Mouse (Mus musculus): ENCODE measurements around the gene Gm156.
A peak's percentile ranks its signal among the peaks of the same experiment; 100 is the strongest.
"Not testable (repeated sequence)": the region's sequence is repeated elsewhere in the genome, so short reads cannot be mapped to it uniquely, and the experiment has no call there.

Gene Gm156

GRCm38 (mm10) chr6:129784170-129784569 lies at the start of gene Gm156:
Gene Gm156 (minus strand): TSS chr6:129784270.
- DNase-seq (ENCODE audit: low read depth), result not testable (repeated sequence)

- peak; percentile 15 for DNase-seq (ENCODE audit: low read depth)
Measured at GRCm38 (mm10) chr6:129825559-129825958, 41.5 kb upstream of the Gm156 start.

- peak; percentile 5 for DNase-seq (ENCODE audit: low read depth)
Measured at GRCm38 (mm10) chr6:129824004-129824403, 39.9 kb upstream of the Gm156 start.

GRCm38 (mm10) chr6:129817731-129818130 lies 33.7 kb upstream of the Gm156 start:
- no peak for DNase-seq (ENCODE audit: low read depth)

GRCm38 (mm10) chr6:129747654-129748032 lies 36.4 kb downstream of the Gm156 start:
- no peak for DNase-seq (ENCODE audit: low read depth)

DNA sequence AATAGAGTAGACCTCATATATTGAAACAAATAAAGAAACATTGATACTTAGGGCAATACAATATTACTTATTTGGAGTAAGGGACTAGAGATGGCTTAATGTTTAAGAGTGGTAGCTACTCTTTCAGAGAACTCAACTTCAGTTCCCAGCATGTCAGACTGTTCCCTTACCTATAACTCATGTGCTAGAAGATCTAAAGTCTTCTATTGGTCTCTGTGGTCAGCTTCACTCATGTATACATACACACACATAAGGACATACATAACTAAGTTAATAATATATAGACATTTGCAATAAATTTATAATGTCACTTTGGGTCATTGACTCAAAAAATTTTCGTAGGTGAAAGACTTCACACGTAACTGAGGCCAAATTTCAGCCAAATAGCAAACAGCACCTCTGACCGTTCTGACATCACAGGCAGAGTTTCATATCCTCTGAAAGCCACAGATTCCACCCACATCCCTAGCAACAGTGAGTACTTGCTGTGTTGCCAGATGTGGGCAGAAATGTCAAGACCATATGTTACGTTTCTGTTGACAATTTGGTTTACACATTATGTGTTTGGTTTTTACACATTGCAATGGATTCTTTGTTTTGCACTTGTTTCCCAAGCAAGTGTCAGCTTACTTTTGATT lies 36.9 kb downstream of the Gm156 start:
- peak; percentile 48 for DNase-seq (ENCODE audit: low read depth)

- DNase-seq (ENCODE audit: low read depth), result peak; percentile 15
Measured at GRCm38 (mm10) chr6:129746151-129746550, 37.9 kb downstream of the Gm156 start.

DNA sequence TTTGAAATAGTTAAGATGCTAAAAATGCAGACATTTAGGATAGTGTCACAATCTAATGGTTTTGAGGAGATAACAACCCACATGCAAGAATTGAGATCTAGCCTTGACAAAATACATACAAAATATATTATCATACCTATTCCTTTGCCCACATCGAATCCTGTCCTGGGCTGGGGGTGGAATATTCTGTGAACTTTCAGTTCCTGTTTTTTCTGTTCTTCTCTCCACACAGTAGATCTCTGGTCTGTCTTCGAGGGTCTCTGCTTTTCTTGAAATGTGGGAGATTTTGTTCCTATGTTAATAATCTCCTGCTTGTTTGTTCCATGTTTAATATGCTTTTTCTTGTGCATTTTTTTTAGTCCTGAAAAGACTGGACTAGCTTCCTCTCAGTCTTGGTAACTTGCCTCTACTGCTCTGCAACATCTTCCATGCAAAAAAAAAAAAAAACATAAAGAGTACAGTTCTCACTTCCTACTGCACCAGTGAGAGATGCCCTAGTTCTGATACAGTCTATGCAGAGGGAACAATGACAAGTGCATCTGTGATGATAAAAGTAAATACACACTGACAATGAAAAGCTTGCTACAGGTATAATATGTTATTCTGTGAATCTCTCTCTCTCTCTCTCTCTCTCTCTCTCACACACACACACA lies 43.9 kb downstream of the Gm156 start, which contains the start of gene Klri2:
Gene Klri2 (minus strand): TSS at position 416 of the 653 bp plus-strand sequence.
- DNase-seq (ENCODE audit: low read depth), result no peak

DNA sequence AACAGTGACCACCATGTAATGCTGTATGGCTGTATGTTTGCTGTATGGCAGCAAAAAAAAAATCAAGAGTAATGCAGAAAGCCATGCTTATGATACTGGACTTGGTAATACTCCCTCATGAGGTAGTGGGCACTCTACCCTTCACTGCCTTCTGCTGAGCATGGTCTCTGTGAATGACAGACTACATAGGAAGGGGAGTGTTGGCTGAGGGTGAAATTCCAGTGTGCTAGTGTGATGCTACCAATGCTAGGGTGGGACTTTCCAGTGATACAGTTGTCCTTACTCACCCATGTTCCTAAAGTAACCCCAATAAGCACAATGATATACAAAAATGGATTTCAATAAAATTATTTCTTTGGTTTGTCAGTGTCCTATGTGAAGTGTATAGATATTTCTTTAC lies 47.7 kb downstream of the Gm156 start:
- DNase-seq (ENCODE audit: low read depth), result no peak

DNA sequence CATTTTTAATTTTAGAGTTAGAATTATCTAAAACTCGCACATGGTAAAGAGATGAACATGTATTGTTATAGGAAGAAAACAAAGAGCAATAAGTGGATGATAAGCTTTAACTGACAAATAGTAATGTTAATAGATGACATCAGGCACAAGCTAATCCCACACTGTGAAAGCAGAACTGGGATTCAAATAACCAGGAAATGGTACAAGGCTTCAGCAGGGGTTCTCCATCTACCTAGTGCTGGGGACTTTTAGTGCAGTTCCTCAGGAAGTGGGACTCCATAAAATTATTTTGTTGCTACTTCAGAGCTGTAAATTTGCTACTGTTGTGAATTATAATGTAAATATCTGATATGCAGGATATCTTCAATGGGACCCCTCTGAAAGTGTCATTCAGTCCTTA lies 56.8 kb downstream of the Gm156 start:
- DNase-seq (ENCODE audit: low read depth), result no peak

- no peak for DNase-seq (ENCODE audit: low read depth)
Measured at GRCm38 (mm10) chr6:129721390-129721789, 62.7 kb downstream of the Gm156 start.

DNA sequence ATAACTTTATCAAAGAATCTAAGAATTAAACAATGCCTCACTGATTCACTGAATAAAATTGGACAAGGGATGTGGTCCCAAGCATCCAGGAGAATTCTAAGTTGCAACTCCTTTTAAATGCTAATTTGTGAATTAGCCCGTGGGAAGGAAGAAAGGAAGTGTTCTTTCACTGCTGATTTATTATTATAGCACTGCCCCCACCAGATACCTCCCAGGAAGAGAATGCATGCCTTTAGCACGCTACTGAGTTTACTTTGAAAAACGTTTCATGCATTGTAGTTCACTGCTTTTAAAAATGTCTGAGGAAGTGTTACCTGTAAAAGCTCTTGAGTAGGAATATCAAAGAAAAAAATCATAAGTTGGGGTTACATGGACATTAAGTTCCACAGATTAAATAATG lies 63.6 kb downstream of the Gm156 start:
- DNase-seq (ENCODE audit: low read depth), result no peak

- DNase-seq (ENCODE audit: low read depth), result no peak
Measured at GRCm38 (mm10) chr6:129717032-129717431, 67.0 kb downstream of the Gm156 start, which contains the start of gene Klri1. Gene Klri1 (minus strand): TSS chr6:129717132.

Data from naive thymus-derived CD4-positive, alpha-beta T cell, adult 2 months (primary cell).